Mouse (Mus musculus) retina, postnatal 1 day (tissue): ENCODE data around the gene Icos.

Experiments used
- DNase-seq: peaks from one replicate; pipeline ENCODE4 v3.0.0-alpha.2; 2012

Icos gene

DNA sequence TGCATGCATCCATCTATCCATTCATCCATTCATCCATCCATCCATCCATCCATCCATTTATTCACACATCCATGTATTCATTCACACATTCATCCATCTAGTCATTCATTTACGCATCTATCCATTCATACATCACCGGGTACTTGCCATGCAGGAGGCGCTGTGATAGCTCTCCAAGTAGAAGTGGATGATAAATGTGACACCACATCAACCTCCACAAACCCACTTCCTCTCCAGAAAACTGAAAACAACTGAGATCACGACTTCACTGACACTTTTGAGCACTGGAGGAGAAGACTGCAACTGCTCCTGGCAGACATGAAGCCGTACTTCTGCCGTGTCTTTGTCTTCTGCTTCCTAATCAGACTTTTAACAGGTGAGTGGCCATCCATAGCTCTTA, at the start of gene Icos:
Gene Icos (plus strand): TSS at position 287 of the 400 bp plus-strand sequence.
- no peak for DNase-seq

DNA sequence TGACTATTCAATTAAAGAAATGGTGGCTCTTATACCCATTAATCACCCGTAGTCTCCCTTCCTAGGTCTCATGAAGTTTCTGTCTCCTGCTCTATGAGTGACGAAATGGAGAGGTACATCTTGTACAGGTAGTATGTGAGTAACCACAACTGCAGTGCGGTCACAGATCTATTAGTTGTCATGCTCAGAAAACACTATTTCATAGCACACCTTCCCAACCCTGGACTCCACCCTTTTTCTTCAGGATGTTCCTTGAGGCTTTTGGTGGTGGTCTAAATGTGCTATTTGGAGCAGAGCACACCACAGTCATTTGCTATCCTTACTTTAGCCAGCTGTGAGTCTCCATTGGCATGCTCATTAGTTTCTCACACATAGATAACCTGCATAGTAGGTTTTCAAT, 48.7 kb upstream of the Icos start:
- DNase-seq: no peak

DNA sequence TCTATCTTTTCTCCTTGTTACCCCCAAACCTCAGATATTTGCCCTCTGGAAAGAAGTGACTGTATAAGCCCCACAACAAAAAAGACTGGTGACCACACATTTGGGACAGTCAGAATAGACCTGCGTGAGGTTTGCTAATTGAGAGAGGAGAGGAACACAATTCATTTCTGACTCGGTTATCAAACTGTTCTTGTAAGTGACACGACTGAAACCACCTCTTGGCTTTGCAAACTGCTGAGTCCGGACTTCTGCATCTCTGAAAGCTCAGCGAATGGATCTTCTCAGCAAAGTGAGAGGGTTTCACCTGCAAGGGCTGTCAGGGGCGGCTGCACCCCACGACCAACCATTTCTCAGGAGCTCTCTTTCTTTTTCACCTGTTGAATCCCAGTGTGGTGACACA, 47.3 kb upstream of the Icos start:
- DNase-seq: no peak

DNA sequence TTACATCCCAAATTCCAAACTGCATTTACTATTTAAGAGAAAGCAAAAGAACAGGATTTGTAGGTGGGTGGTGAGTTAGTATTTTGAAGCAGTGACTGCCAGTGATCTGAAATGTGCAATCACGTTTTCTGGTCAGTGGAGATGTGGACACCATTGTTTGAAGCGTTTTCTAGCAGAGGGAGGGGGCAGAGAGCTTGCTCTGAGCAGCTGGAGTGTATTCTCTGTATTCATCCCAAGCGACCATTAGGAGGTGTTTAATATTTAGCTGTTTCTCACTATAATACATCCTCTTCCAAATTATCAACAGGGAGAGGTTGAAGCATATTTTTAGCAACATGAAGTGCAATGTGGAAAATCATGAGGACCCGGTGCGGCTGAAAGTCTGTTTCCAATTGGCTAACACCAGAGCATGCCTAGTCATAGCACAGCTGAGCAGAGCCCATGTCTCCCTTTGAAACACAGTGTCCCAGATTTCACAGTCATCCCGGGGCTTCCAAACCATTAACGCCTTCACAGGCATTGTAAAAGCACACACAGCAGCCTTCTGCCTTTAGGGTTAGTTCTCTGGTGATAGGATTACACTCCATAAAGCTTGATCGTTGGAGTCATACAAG, 41.7 kb upstream of the Icos start:
- DNase-seq: peak; percentile 75

DNA sequence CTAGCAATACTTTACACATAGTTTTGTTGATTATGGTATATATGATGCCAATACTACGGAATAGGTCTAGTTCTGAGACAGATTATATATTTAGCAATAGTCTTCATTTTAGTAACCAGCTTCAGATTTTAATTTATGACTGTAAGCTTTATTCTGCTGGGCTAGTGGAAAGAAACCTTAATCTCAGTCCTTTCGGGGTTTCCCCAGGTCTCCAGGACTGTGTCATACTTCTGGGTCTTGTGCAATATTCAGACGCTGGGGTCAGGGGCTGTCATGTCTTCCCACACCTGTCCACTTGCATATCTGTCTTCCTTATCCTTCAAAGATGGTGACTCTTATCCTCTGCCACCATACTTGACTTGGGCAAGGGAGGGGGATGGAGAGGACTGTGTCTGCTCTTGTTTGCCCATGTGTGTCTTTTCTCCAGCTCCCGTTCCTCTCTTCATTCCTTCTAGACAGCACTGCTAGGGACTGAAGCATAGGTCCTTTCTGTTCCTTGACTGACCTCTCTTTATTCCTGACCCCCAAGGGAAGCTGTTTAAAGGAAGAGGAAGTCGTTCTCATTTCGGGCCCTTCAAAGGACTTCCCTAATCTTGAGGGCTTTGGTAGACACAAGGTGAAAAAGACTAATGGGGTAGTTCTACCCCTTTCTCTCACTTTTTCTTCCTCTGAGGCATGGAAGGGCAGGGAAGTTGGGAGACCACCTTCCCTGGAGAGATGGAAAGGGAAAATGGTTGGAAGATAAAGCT, 40.6 kb upstream of the Icos start:
- DNase-seq: no peak

DNA sequence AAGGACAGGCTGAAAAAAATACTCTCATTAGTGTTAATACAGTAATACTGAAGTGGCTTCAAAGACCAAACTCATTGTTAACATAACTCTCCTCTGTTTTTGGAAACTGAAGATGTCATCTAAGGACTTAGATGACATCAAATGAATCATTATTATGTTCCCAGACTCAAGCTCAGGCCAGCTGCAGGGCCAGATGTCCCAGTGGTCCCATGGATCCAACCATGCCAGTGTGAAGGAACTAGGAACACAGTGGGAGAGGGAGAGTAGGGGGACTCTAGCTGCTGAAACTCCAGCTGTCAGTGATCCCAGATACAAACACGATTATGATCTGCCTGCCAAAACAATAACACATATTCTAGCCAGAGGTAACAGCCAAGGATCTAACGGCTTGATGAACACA, 39.5 kb upstream of the Icos start:
- DNase-seq: no peak

DNA sequence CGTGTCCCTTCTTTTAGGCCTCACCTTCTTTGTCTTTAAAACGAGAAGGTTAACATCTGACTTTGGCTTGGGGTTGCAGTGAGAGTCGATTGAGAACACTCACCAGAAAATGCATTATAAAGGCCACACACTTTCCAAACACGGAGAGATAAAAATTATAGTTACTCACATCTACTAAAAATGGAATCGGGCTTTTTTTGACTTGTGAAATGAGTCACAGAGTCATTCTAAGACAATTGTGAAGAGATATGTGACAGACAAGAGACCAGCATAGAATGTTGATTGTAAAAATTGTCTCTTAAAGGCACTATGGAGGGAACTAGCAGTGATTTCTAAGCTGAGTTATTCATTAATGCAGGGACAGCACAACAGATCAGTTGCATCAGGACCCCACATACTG, 38.8 kb upstream of the Icos start:
- DNase-seq: no peak

DNA sequence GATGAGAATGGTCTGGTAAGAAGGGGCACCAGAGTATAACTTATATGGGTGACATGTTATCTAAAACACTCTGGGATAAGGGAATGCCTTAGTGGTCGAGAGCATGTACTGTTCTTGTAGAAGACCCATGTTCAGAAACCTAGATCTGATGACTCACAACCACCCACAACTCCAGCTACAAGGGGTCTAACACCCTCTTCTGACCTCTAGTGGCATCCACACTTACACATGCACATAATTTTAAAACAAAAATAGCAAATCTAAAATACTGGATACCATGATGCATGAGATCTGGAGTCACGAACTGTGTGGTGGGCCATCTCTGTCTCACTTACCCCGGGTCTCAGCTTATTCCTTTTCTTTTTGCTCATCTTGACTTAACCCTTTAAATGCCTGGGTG, 37.7 kb upstream of the Icos start:
- DNase-seq: no peak

DNA sequence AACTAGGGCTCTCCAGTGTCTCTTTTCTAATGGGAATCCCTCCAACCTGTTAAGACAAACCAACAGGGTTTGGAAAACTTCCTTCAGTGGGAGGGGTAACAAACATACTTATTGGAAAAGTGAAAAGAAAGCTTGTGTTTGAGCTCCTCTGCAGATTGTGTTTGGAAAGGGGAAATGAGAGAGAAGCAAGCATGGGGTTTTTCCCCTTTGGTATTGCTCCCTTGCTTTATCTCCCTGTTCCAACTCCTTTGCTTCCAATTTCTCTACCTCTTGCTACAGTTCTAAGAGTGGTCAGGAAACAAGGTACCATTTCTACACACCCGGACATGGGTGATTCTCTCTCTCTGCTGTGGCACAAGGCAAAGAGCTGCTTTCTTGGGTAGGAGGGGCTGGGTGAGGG, 37.1 kb upstream of the Icos start:
- DNase-seq: no peak

DNA sequence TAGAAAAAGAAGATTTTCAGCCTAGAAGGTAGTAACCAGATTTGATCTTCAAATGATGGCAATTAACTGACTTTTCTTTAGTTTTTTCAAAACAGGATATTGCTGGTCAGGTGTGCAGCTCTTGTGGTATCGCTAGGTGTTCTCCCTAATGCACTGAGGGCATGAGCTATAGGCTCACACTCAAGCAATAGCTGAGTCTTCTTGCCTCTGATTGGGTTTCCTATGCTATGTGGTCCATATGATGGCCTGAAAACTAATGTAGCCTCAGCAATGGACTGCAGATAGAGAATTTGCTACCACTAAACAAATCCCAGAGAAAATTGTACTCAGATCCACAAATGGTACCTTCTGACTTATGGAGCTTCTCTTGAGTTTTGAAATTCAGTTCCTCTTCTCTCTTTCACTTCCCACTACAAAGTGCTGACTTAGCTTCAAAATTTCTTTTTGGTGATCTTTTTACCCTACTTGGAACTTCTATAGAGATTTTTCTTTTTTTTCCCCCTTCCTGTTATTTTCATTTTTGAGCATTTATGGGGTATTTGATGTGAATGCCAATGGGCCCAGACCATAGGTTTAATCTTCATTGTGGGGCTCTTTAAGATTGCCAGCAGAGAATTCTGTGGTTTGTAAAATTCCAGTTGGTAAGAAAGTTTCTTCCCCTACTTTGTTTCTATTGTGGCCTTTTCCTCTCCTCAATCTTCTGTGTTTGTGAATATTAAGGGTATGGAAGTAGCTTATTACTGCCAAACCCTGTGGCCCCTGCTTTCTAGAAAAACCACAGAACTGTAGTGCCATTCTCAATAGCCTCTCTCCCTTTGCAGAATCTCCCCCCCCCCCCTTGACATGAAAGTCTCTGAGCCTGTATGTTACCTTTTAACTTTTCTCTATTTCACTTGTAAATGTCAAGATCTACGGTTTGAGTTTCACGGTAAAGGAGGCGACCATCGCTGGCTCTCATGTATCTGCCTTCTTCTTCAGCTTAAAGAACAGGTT, 36.4 kb upstream of the Icos start:
- no peak for DNase-seq

DNA sequence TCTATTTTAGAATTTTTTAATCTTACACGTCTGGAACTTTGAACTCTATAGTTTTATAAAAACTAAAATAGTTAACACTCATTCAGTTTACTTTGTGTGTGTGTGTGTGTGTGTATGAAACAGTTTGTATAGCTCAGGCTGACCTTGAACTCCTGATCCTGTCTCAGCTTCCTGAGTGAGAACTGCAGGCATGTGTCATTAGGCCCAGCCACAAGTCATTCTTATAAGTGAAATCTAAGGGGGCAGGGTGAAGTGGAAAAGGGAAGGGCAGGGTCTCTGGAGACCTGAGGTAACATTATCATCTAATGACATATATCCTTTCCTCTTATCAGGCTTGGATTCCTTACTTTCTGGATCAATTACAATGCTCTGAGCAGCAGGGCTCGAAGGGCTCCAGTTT, 34.8 kb upstream of the Icos start:
- DNase-seq: no peak

DNA sequence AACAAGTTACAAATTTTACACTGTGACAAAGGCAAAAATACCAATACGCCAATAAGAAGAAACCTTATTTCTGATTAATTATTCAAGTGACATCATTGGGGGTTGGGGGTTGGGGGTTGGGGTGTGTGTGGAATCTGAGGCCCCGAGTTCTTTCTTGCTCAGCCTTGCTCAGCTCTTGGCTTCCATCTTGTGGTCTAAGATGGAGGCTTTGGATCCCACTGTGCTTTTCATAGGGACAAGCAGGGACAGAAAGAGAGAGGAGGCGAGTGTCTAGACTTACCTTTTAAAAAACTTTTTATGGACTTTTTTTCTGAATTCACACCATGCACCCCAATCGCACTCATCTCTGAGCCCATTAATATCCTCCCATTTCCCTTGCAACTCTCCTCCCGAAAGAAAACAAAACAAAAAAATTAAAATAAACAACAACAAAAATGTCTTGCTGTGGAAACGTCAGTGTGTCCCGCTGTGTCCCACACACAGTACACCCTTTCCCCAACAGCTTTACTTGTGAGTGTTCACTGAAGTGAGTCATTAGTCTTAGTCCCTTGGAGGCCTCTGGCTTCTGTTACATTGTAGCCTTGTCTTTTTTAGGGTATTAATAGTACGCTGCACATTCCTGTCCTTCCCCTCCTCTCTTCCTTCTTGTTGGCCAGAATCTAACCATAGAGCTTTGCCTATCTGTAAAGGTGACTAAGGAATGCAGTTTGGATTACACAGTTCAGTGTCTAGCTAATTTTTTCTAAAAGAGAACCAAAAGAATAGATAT, 31.9 kb upstream of the Icos start:
- DNase-seq: no peak

DNA sequence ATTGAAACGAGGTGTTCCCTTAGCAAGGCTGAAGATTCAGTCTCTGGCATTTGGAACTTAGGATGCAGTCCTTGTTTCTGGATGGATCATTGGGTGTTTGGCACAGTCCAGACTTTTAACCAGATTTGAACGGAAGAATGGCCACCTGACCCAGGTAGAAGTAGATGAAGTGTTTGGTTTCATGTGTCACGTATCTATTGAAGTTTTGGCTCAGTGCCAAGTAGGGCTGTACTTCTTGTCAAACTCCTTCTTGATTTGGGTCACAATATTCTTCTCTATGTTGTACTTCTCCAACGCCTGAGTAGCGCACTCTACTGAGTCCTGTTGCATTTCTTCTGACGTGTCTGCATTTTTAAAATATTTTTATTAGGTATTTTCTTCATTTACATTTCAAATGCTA, 29.6 kb upstream of the Icos start:
- DNase-seq: no peak

DNA sequence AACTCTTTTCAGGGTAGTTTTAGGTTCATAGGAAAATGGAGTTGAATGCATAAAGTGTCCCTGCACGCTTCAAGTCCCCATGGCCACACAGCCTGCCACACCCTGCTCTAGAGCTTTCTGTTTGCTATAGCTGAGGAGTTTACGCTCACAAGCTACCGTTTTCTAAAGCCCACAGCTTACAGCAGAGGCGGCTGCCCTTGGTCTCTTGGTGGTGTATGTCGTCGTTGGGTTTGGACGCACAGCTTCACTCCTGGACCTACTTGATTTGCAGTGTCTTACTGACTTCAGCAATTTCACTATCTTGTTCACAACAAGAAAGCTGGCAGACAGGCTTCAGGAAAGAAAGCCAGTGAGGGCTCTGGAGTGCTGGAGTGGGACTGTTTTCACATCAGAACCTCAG, 24.8 kb upstream of the Icos start:
- no peak for DNase-seq

DNA sequence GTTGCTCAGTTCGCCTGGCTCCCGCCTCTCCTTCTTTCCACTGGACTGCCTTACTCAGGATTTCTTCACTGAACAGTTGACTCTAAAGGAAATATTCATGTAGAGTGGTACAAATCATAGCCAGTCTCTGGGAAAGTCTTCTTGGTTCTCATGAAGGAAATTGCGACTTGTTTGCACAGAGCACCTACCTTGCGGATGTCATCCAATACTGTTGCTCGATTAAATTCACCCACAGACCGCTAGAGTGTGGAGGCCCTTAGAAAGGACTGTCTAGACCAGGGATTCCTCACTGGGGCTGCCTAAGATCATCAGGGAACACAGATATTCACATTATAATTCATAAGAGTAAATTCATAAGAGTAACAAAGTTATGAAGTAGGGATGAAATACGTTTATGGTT, 24.0 kb upstream of the Icos start:
- DNase-seq: no peak

DNA sequence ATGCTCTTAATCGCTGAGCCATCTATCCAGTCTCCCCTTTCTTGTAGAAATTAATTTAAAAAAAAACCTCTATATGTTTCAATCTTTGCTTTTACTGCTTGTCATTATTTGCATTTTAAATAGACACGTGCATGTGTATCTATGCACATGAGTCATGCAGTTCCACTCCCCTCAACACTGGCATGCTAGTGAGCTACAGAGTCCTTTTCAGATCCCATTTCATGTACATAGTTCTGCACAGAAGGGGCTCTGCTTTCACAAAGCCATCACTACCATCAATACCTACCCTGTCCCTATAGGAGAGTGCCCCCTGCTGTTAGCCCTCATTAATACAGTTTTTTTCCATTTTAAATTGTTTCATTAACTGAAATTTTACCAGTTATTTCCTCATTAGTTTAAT, 23.0 kb upstream of the Icos start:
- DNase-seq: peak; percentile 18

DNA sequence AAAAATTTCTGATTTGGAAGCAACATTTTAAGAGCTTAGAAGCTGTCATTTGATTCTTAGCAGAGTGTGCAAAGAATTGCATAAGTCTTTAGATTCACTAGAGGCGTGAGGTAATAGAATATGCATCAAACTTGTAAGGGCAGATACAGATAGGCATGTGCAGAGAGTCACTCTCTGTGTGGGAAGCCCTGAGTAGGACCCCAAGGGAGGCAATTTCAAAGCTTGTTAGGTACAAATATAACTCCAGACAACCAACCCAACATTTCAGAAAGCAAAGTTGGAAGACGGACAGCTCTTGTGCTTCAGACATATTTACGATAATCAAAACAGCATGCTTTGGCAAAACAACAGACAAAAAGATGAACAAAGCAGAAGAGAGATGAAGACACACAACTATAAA, 22.5 kb upstream of the Icos start:
- no peak for DNase-seq

DNA sequence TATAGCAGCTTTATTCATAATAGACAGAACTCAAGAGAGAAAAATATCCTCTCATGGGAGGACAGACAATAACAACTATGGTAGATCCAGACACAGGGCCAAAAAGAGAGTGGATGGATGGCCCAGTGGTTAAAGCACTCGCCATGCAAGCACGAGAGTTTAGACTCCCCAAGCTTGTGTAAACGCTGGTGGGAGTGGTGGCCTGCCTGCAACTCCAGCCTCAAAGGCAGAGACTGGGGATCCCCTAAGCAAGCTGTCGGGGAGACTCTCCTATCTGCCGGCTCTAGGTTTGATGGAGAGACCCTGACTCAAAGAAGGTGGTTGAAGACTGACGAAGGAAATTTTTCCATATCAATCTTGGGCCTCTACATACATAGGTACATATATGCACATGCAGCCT, 21.5 kb upstream of the Icos start:
- no peak for DNase-seq

DNA sequence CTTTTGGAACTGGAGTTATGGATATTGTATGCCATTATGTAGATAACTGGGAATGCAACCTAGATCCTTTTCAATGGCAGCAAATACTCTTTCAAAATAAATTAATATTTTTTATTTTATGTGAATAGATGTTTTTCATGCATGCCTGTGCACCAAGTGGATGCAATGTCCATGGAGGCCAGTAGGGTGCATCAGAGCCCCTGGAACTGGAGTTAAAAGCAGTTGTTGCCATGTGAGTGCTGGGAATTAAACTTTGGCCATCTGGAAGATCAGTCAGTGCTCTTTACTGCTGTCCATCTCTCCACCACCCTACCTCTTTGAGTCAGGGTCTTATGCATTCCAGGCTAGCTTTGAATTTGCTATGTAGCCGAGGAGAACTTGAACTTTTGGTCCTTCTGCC, 19.4 kb upstream of the Icos start:
- DNase-seq: no peak

DNA sequence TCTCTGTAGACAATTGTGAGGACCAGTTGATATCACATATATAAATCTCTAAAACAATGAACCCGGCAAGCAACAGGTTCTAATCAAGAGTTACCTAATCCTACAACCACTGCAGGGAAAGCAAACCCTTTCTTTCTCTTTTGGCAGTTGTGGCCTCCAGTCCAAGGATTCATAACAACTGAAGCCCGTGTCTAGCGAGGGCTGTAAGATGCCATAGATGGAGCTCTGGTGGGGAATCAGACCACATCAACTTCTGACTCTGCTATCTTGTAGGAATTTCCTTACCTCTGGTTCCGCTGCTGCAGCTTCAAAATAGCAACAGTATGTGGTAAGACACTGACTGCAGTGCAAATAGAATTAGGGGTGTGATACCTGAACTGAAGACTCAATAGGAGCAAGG, 18.5 kb upstream of the Icos start:
- no peak for DNase-seq

DNA sequence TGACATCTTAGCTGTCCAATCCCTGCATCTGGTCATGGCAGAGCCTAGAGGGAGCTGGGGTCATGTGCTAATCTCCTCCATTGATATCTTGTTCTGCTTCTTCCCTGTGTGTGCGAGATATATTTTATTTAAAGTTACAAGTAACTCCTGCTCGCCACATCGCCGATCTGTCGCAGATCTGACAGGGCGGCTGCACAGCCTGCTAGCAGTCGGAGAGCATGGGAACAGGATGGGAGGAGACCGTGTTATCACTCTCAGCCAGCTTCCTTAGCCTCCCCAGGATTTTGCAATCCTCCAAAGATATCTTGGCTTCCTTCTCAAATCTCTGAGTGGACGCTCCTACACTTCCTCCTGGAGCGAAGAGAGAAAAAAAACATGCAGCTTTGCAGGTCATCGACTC, 17.3 kb upstream of the Icos start:
- no peak for DNase-seq

DNA sequence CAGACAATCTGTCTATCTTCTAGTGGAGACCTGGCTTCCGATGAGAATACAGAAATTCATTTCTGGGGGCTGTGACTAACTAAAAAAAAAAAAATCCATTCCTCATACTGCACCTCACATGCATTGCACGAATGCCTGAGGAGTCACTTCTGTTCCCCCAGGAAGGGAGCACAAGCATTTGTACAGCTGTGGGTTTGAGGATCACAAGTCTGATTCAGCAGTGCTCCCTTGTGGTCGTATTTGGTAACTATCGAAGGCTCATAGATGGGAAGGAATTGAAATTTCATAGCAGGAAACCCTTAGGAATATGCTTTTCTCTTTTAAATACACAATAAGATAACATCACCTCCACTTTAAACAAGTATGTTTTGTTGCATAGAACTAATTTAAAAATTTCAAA, 16.6 kb upstream of the Icos start:
- DNase-seq: peak; percentile 71

DNA sequence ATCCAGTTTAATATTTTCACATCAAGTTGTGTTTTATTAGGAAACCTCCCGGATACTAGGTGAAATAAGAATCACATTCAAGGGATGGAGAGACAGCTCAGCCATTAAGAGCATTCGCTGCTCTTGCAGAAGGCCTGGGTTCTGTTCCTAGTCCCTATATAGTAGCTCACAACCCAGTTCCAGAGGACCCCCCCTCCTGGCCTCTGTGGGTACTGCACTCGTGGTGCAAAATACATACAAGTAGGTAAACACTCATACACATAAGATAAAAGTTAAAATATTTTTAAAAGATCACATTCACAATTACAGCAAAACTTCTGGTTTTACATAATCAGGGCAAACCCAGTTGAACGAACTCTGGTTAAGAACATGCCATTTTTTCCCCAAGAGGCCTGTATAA, 15.6 kb upstream of the Icos start:
- no peak for DNase-seq
